Comparison of ENCODE assay signal across 25 mouse cellular contexts in the genomic region with DNA sequence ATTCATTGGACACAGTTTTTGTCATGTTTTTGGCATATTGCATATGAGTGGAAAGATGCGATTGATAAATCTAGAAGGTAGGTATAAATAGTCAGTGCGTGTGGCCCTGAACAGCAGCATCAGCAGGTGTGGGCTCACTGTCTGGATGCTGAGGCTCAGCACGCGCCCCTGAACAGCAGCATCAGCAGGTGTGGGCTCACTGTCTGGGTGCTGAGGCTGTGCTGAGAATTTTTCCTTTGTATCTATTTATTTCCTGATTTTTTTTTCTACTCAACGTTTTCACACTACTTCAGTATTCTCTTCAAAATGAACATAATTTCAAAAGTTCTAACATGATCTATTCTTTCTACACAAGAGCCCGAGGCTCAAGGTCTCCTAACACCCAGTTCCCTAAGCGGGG.
DNase-seq lines count a peak whose midpoint lies in the region; ATAC-seq and TF ChIP-seq lines count a peak whose summit lies in the region.
"Had no signal": no experiment of that assay in that cellular context is flagged by ENCODE, and none has a peak within 500 bp of the region (broad histone marks: within the 10 kb centered on the region; RNA-seq: fewer than 3 reads in every experiment).

No protein-coding gene starts in this region.

- no peak for TF ChIP-seq CTCF in ES-Bruce4 (IDR thresholded peaks at IDR 0.05; ENCODE audit: low read depth, low read length)

- no peaks in the 10 kb centered on the region for H3K27me3 ChIP-seq in liver, embryonic 11.5 days (replicated peaks; ENCODE audit: control insufficient read depth, insufficient read depth, low read length)
- H3K27me3 ChIP-seq in ES-Bruce4 (ENCODE audit: control insufficient read depth, insufficient read depth, low read length, poor library complexity, severe bottlenecking): no peaks in the 10 kb centered on the region
- no peaks in the 10 kb centered on the region for H3K27me3 ChIP-seq in liver, embryonic 15.5 days
- H3K27me3 ChIP-seq: heart, embryonic 15.5 days; intestine, embryonic 15.5 days; limb, embryonic 13.5 days; midbrain, embryonic 15.5 days; neural tube, embryonic 13.5 days had no signal

- H3K4me2 ChIP-seq in liver, embryonic 11.5 days: peak overlapping the region; percentile 21; the same call in 1 of the 2 replicates
- H3K4me2 ChIP-seq in liver, embryonic 15.5 days: peak overlapping the region; percentile 33; the same call in 1 of the 2 replicates
- H3K4me2 ChIP-seq: heart, embryonic 15.5 days; intestine, embryonic 15.5 days; limb, embryonic 13.5 days; midbrain, embryonic 15.5 days; neural tube, embryonic 13.5 days had no signal

- TF ChIP-seq EP300 in ES-Bruce4 (IDR thresholded peaks at IDR 0.05; ENCODE audit: insufficient read depth, low read depth, low read length): no peak

- H3K36me3 ChIP-seq in liver, embryonic 11.5 days (ENCODE audit: control insufficient read depth, insufficient read depth, low read length): no peaks in the 10 kb centered on the region
- H3K36me3 ChIP-seq in ES-Bruce4 (ENCODE audit: control insufficient read depth, insufficient read depth, low read length, poor library complexity, severe bottlenecking): no peaks in the 10 kb centered on the region
- no peaks in the 10 kb centered on the region for H3K36me3 ChIP-seq in liver, embryonic 15.5 days (replicated peaks)
- H3K36me3 ChIP-seq: embryonic facial prominence, embryonic 10.5 days; heart, embryonic 15.5 days; intestine, embryonic 15.5 days; limb, embryonic 13.5 days had no signal

- H3K4me3 ChIP-seq in liver, embryonic 11.5 days (ENCODE audit: low read depth, low read length): no peak overlapping the region
- H3K4me3 ChIP-seq in ES-Bruce4 (ENCODE audit: low read depth, low read length): 0 out of 2 replicates have a peak overlapping the region, but pooled peaks have one; percentile 15
- no peak overlapping the region for H3K4me3 ChIP-seq in liver, embryonic 15.5 days (replicated peaks)
- H3K4me3 ChIP-seq: embryonic facial prominence, embryonic 10.5 days; gastrocnemius, adult 2 months; heart, embryonic 15.5 days; hindbrain, embryonic 10.5 days; intestine, embryonic 15.5 days; layer of hippocampus, adult 2 months; limb, embryonic 13.5 days; midbrain, embryonic 15.5 days; myocyte; neural tube, embryonic 13.5 days had no signal

- no peaks in the 10 kb centered on the region for H3K9me3 ChIP-seq in liver, embryonic 11.5 days (ENCODE audit: control insufficient read depth, low read length)
- no peaks in the 10 kb centered on the region for H3K9me3 ChIP-seq in ES-Bruce4 (replicated peaks; ENCODE audit: control insufficient read depth, insufficient read depth, low read length, poor library complexity, severe bottlenecking)
- no peaks in the 10 kb centered on the region for H3K9me3 ChIP-seq in liver, embryonic 15.5 days (replicated peaks)
- H3K9me3 ChIP-seq: embryonic facial prominence, embryonic 10.5 days; heart, embryonic 15.5 days; hindbrain, embryonic 10.5 days; intestine, embryonic 15.5 days; limb, embryonic 13.5 days; midbrain, embryonic 15.5 days; neural tube, embryonic 13.5 days had no signal

- ATAC-seq in liver, embryonic 11.5 days (replicated peaks; ENCODE audit: low FRiP score): no peak
- no peak for ATAC-seq in liver, embryonic 15.5 days (ENCODE audit: insufficient read depth)
- ATAC-seq: hindbrain, embryonic 16.5 days; intestine, embryonic 15.5 days; midbrain, embryonic 15.5 days had no signal

- TF ChIP-seq POLR2A in ES-Bruce4 (IDR thresholded peaks at IDR 0.05; ENCODE audit: insufficient read depth, low read length): no peak

- H3K4me1 ChIP-seq in liver, embryonic 11.5 days (replicated peaks; ENCODE audit: control insufficient read depth, insufficient read depth, low read length): peaks cover 6% of the 10 kb centered on the region
- H3K4me1 ChIP-seq in ES-Bruce4 (ENCODE audit: control insufficient read depth, insufficient read depth, low read length): peaks cover 2% of the 10 kb centered on the region
- peaks cover 4% of the 10 kb centered on the region; the same call in 1 of the 2 replicates for H3K4me1 ChIP-seq in liver, embryonic 15.5 days (replicated peaks)
- H3K4me1 ChIP-seq: embryonic facial prominence, embryonic 10.5 days; heart, embryonic 15.5 days; intestine, embryonic 15.5 days; limb, embryonic 13.5 days; midbrain, embryonic 15.5 days; neural tube, embryonic 13.5 days had no signal

- DNase-seq in liver, embryonic 11.5 days (ENCODE audit: low spot score): no peak
- DNase-seq in liver: no peak
- peak; percentile 55 for DNase-seq in thymus, postnatal 25 days
- DNase-seq in layer of hippocampus, postnatal 14 days (ENCODE audit: low spot score in 2 of 2): no peak
- DNase-seq in spleen, postnatal 4 days (ENCODE audit: low spot score in 2 of 2): no peak
- DNase-seq: adrenal gland, postnatal 25 days; cerebellum, adult 9-11 months; kidney, adult 9 months; kidney, postnatal 25 days; lung, adult 2 months; retina, postnatal 1 day; right cerebral cortex, postnatal 25 days had no signal

- 74% methylated on average over 7 of the region's 7 CpGs for whole genome bisulfite sequencing in liver, embryonic 11.5 days
- WGBS in liver, embryonic 15.5 days (ENCODE audit: insufficient replicate concordance): 54% methylated on average over 7 of the region's 7 CpGs

- no peak overlapping the region for H3K27ac ChIP-seq in liver, embryonic 11.5 days (ENCODE audit: low read depth, low read length)
- no peak overlapping the region for H3K27ac ChIP-seq in ES-Bruce4 (ENCODE audit: insufficient read depth, low read length)
- peak overlapping the region; percentile 48; the same call in 1 of the 2 replicates for H3K27ac ChIP-seq in liver, embryonic 15.5 days (replicated peaks)
- H3K27ac ChIP-seq: embryonic facial prominence, embryonic 10.5 days; gastrocnemius, adult 2 months; hindbrain, embryonic 10.5 days; intestine, embryonic 15.5 days; layer of hippocampus, adult 2 months; limb, embryonic 13.5 days; midbrain, embryonic 15.5 days; neural tube, embryonic 13.5 days had no signal

- H3K9ac ChIP-seq in liver, embryonic 11.5 days (ENCODE audit: low read depth, low read length): peak overlapping the region; percentile 38
- H3K9ac ChIP-seq in ES-Bruce4 (ENCODE audit: low read depth, poor library complexity, severe bottlenecking): no peak overlapping the region
- no peak overlapping the region for H3K9ac ChIP-seq in liver, embryonic 15.5 days
- H3K9ac ChIP-seq: heart, embryonic 15.5 days; intestine, embryonic 15.5 days; limb, embryonic 13.5 days; midbrain, embryonic 15.5 days; neural tube, embryonic 13.5 days had no signal
